Comparison of ENCODE assay signal across 13 mouse cellular contexts in genomic region chr1:88262961-88263360, GRCm38 (mm10). TPM values are rescaled to one million over a fixed set of nuclear protein-coding genes. Genes with fewer than 3 reads are reported as not detected.
"Had no signal": no experiment of that assay in that cellular context is flagged by ENCODE, and none has a peak within 500 bp of the region (broad histone marks: within the 10 kb centered on the region; RNA-seq: fewer than 3 reads in every experiment).

No protein-coding gene starts in this region.

- H3K9ac ChIP-seq: kidney, embryonic 15.5 days; liver, embryonic 14.5 days; neural tube, embryonic 15.5 days had no signal

- H3K27me3 ChIP-seq: kidney, embryonic 15.5 days; neural tube, embryonic 15.5 days had no signal

- H3K4me1 ChIP-seq: midbrain, embryonic 10.5 days had no signal

- DNase-seq: thymus, adult 2 months; thymus, postnatal 25 days had no signal

- H3K9me3 ChIP-seq: kidney, embryonic 15.5 days; neural tube, embryonic 15.5 days had no signal

- H3K27ac ChIP-seq: kidney, embryonic 15.5 days; left cerebral cortex, adult 2 months; liver, embryonic 14.5 days; midbrain, embryonic 10.5 days; neural tube, embryonic 15.5 days had no signal

- H3K4me2 ChIP-seq: kidney, embryonic 15.5 days; neural tube, embryonic 15.5 days had no signal

- H3K4me3 ChIP-seq: kidney, embryonic 15.5 days; left cerebral cortex, adult 2 months; midbrain, embryonic 10.5 days; myocyte; neural tube, embryonic 15.5 days had no signal

RNA-seq across cellular contexts. Expression of gene Trpm8, which starts 14.5 kb away (rescaled TPM):
- polyA plus RNA-seq: kidney, adult 2 months; kidney, embryonic 15.5 days; limb, embryonic 11.5 days; liver, embryonic 14.5 days; lung, postnatal 0 days; midbrain, embryonic 10.5 days; neural tube, embryonic 11.5 days had no signal

RNA-seq across cellular contexts. Expression of gene Ugt1a1, which starts 51.2 kb away (rescaled TPM):
- polyA plus RNA-seq: limb, embryonic 11.5 days; midbrain, embryonic 10.5 days; midbrain, embryonic 14.5 days; myocyte; neural tube, embryonic 11.5 days; neural tube, embryonic 15.5 days had no signal

RNA-seq across cellular contexts. Expression of gene Dnajb3, which starts 57.4 kb away (rescaled TPM):
- polyA plus RNA-seq: myocyte had no signal
